Mouse (Mus musculus): ENCODE measurements around the gene Olfm1.

The Olfm1 gene

GRCm38 (mm10) chr2:28204677-28205466, 12.1 kb downstream of the Olfm1 start:
- DNase-seq (ENCODE audit: low read depth): no peak

- DNase-seq (ENCODE audit: low read depth): peak; percentile 25
Observed at GRCm38 (mm10) chr2:28205467-28205805, 12.6 kb downstream of the Olfm1 start.

GRCm38 (mm10) chr2:28205870-28206421, 13.2 kb downstream of the Olfm1 start:
- no peak for DNase-seq (ENCODE audit: low read depth)

GRCm38 (mm10) chr2:28206472-28206871, 13.7 kb downstream of the Olfm1 start:
- DNase-seq (ENCODE audit: low read depth): no peak

- DNase-seq (ENCODE audit: low read depth): no peak
Observed at GRCm38 (mm10) chr2:28207200-28207750, 14.5 kb downstream of the Olfm1 start.

- no peak for DNase-seq (ENCODE audit: low read depth)
Observed at GRCm38 (mm10) chr2:28208130-28208745, 15.4 kb downstream of the Olfm1 start.

GRCm38 (mm10) chr2:28209211-28209610, 16.4 kb downstream of the Olfm1 start:
- no peak for DNase-seq (ENCODE audit: low read depth)

GRCm38 (mm10) chr2:28209653-28210052, 16.9 kb downstream of the Olfm1 start:
- DNase-seq (ENCODE audit: low read depth): no peak

GRCm38 (mm10) chr2:28210273-28210672, 17.5 kb downstream of the Olfm1 start:
- no peak for DNase-seq (ENCODE audit: low read depth)

- DNase-seq (ENCODE audit: low read depth): no peak
Observed at GRCm38 (mm10) chr2:28211531-28212281, 18.9 kb downstream of the Olfm1 start.

GRCm38 (mm10) chr2:28212911-28213310, 20.1 kb downstream of the Olfm1 start:
- DNase-seq (ENCODE audit: low read depth): no peak

GRCm38 (mm10) chr2:28216211-28216775, 23.5 kb downstream of the Olfm1 start:
- no peak for DNase-seq (ENCODE audit: low read depth)

- DNase-seq (ENCODE audit: low read depth): no peak
Observed at GRCm38 (mm10) chr2:28217783-28218182, 25.0 kb downstream of the Olfm1 start.

- DNase-seq (ENCODE audit: low read depth): peak; percentile 50
Observed at GRCm38 (mm10) chr2:28218651-28219356, 26.0 kb downstream of the Olfm1 start.

GRCm38 (mm10) chr2:28219625-28220024, 26.8 kb downstream of the Olfm1 start:
- no peak for DNase-seq (ENCODE audit: low read depth)

- DNase-seq (ENCODE audit: low read depth): no peak
Observed at GRCm38 (mm10) chr2:28221803-28222202, 29.0 kb downstream of the Olfm1 start.

- no peak for DNase-seq (ENCODE audit: low read depth)
Observed at GRCm38 (mm10) chr2:28224819-28225218, 32.0 kb downstream of the Olfm1 start.

- DNase-seq (ENCODE audit: low read depth): no peak
Observed at GRCm38 (mm10) chr2:28225906-28226305, 33.1 kb downstream of the Olfm1 start.

GRCm38 (mm10) chr2:28226971-28227370, 34.2 kb downstream of the Olfm1 start:
- DNase-seq (ENCODE audit: low read depth): no peak

- DNase-seq (ENCODE audit: low read depth): no peak
Observed at GRCm38 (mm10) chr2:28227589-28228191, 34.9 kb downstream of the Olfm1 start.

- no peak for DNase-seq (ENCODE audit: low read depth)
Observed at GRCm38 (mm10) chr2:28228364-28228763, 35.6 kb downstream of the Olfm1 start.
